Mouse (Mus musculus) neural tube, embryonic 11.5 days (tissue): ENCODE data around the gene Plekhm3. TPM values are rescaled to one million over a fixed set of nuclear protein-coding genes. Genes with fewer than 3 reads are reported as not detected.

Experiments
- ATAC-seq: fragments of 200-750 bp; cut with Nextera tagmentation; 2 replicates; pipeline ENCODE4 v1.8.0; 2017; ENCODE audit warnings: moderate number of reproducible peaks, mild to moderate bottlenecking, moderate TSS enrichment, moderate library complexity; ENCODE audit not compliant: insufficient read depth, low FRiP score, low TSS enrichment
- DNase-seq: peaks from one replicate; pipeline ENCODE4 v3.0.0-alpha.2; 2015; ENCODE audit warnings: low spot score
- H3K27ac ChIP-seq: fragments of 300-500 bp; sonication (generic); 2 replicates; pipeline ENCODE4 v1.5.1; 2014; ENCODE audit warnings: low read depth, mild to moderate bottlenecking, low read length
- H3K27me3 ChIP-seq: fragments of 300-500 bp; sonication (generic); 2 replicates; pipeline ENCODE4 v1.6.1; 2014; ENCODE audit warnings: mild to moderate bottlenecking, low read length, mixed read lengths; ENCODE audit not compliant: control insufficient read depth, insufficient read depth
- H3K36me3 ChIP-seq: fragments of 300-500 bp; sonication (generic); 2 replicates; pipeline ENCODE4 v1.6.1; 2014; ENCODE audit warnings: mild to moderate bottlenecking, low read length, moderate library complexity, mixed read lengths; ENCODE audit not compliant: control insufficient read depth, insufficient read depth
- H3K4me1 ChIP-seq: fragments of 300-500 bp; sonication (generic); 2 replicates; pipeline ENCODE4 v1.6.1; 2014; ENCODE audit warnings: low read length, mixed read lengths; ENCODE audit not compliant: control insufficient read depth, insufficient read depth
- H3K4me2 ChIP-seq: fragments of 300-500 bp; sonication (generic); 2 replicates; pipeline ENCODE4 v1.6.1; 2014; ENCODE audit warnings: low read depth, mild to moderate bottlenecking, moderate library complexity
- H3K4me3 ChIP-seq: fragments of 300-500 bp; sonication (generic); 2 replicates; pipeline ENCODE4 v1.5.1; 2014; ENCODE audit warnings: low read depth, low read length
- H3K9ac ChIP-seq: fragments of 300-500 bp; sonication (generic); 2 replicates; pipeline ENCODE4 v1.6.1; 2014; ENCODE audit warnings: mild to moderate bottlenecking, low read length
- H3K9me3 ChIP-seq: fragments of 300-500 bp; sonication (generic); 2 replicates; pipeline ENCODE4 v1.6.1; 2016; ENCODE audit warnings: low read length; ENCODE audit not compliant: control insufficient read depth
- WGBS: fragments of 180-500 bp; shearing (Covaris S2); extraction: QIAGEN DNeasy Blood & Tissue Kit; methylation state at CpG from one replicate; pipeline ENCODE4 v1.1.7; 2014; 5-methylcytosine and 5-hydroxymethylcytosine counted together
- polyA plus RNA-seq: library from polyadenylated mRNA; unstranded; fragments of >200 nt; fragmentation: Nextera tagmentation; extraction: Ambion mirVana; gene quantifications from 2 replicates; pipeline ENCODE4 v1.2.1, GENCODE M21; 2014

The Plekhm3 gene
- polyA plus RNA-seq, 1 experiment from 2014 or later, result 8.4 TPM

DNA sequence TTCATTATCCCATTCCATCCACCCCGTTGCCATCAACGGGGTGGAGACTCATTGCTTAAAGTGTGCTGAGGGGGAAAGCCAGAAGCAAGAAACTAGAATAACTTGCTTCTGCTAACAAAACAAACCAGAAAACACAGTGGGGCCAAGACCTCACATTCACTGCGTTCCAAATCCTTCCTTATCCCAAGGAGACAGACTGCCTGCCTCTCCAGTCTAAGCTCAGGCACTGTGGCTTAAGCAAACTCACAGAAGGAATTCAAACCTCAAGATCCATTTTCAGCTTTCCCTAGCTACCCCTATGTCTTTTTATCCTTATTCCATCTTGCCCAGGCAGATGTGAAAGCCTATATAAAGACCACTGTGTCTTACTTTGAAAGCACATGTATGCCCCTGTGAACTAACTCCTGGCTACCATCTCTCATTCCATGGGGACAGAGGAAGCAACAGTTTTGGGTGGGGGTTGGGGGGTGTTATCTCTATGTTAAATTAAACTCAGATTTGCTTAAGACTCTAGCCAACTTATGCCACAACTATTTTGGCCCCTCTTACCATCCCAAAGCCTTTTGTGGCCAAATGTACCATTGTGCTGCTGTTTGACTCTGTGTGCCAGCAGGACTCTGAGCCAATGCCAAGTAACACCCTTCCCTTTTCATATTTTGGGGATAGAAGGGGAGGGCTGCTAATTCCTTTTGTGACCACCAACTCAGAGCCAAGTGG lies 112.6 kb downstream of the Plekhm3 start:
- 89% methylated on average over 3 of the region's 3 CpGs for WGBS

DNA sequence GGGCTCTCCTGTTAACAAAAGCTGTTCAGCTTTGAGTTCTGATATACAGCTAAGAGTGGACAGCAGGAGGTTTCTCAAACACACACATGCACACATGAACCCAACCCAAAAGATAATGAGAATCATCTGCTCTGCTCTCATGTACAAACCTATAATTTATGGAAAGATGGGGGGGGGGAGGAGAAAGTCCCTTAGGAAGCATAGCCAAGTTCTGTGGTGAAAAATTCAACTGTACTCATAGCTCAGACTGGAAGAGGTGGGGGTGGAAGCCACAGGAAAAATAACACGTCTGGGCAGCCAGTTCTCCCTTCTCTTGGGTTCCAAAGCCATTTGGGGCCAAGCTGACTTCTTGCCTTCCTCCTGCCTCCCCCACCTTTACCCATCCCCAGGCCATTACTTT lies 115.7 kb downstream of the Plekhm3 start:
- Histone ChIP-seq H3K27me3 (no peaks in the 10 kb centered on the region), H3K9me3 (no peaks in the 10 kb centered on the region), H3K9ac (no peak overlapping the region), H3K27ac (no peak overlapping the region), H3K4me1 (no peaks in the 10 kb centered on the region), H3K4me2 (no peak overlapping the region), H3K4me3 (no peak overlapping the region), H3K36me3 (no peaks in the 10 kb centered on the region)
- DNase-seq, result no peak
- 56% methylated on average over 1 of the region's 1 CpGs for WGBS
- ATAC-seq, result no peak

More for the DNA sequence above, 112.6 kb downstream of the Plekhm3 start:
- H3K27ac ChIP-seq, result no peak overlapping the region
- H3K9ac ChIP-seq, result no peak overlapping the region
- DNase-seq, result no peak
- H3K4me2 ChIP-seq, result no peak overlapping the region
- H3K27me3 ChIP-seq, result no peaks in the 10 kb centered on the region
- no peaks in the 10 kb centered on the region for H3K9me3 ChIP-seq
- H3K4me3 ChIP-seq, result no peak overlapping the region
- H3K4me1 ChIP-seq, result 0 out of 2 replicates have a peak, but pooled peaks cover 5% of the 10 kb centered on the region
- H3K36me3 ChIP-seq, result no peaks in the 10 kb centered on the region
- no peak for ATAC-seq

DNA sequence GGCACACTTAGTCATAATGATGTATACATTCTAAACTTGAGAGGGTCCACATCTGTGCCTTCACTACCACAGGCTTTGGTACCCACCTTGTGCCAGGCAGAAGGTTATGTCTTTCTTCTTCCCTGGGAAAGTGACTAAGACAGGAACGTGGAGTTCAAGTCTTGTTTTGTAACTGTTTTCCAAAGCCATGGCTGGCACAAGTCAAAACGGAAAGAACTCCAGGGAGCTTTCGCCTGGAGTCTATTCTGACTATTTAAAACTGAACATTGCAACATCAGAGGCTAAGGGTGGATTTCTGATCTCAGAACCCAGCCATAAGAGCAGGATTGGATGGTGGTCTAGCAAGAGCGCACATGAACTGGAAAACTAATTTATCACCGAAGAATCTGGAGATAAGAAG lies 120.0 kb downstream of the Plekhm3 start:
- no peak for ATAC-seq
- 90% methylated on average over 5 of the region's 5 CpGs for WGBS
- Histone ChIP-seq H3K4me2 (no peak overlapping the region), H3K4me3 (no peak overlapping the region), H3K9me3 (no peaks in the 10 kb centered on the region), H3K4me1 (no peaks in the 10 kb centered on the region), H3K27me3 (no peaks in the 10 kb centered on the region), H3K36me3 (no peaks in the 10 kb centered on the region), H3K27ac (no peak overlapping the region), H3K9ac (no peak overlapping the region)
- no peak for DNase-seq

DNA sequence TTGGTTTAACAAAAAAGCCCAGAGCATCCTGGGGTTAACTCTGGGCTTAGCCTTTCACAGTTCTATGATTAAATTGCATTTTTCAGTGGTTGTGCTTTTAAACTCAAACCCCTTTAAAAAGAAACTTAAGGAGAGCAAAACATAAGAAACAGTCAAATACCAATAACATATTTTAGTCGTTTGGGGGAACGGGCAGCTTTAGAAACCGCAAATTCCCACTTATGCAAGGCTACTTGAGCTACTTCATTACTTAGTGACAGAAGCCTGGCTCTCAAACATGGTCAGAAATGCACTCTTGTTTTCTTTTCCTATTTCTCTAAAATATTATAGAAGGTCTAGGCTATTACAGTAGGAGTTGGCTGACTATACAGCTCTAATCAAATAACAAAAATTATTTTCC lies 120.5 kb downstream of the Plekhm3 start:
- Histone ChIP-seq H3K36me3 (no peaks in the 10 kb centered on the region), H3K4me1 (no peaks in the 10 kb centered on the region)

DNA sequence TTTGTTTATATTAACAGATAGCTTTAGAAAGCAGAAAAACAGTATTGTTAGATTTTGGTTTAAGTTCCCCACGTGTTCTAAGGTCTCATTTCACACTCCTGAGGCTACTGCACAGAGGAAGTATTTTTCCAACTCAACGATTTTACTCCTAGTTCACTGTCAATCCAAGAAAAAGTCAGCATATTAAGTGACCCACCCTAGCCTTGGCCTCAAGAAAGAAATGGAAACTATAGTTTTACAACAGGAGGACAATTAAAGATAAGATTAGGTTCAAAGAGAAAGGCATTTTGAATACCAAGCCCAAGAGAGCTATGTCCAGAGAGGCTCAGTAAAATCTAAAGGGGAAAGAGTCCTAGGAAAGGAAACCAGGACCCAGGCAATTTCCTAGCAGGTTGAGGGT lies 125.1 kb downstream of the Plekhm3 start:
- ATAC-seq (no peak), DNase-seq (no peak)
- Histone ChIP-seq H3K27me3 (no peaks in the 10 kb centered on the region), H3K4me2 (no peak overlapping the region), H3K9ac (no peak overlapping the region), H3K4me1 (no peaks in the 10 kb centered on the region), H3K27ac (no peak overlapping the region), H3K4me3 (no peak overlapping the region), H3K36me3 (no peaks in the 10 kb centered on the region), H3K9me3 (no peaks in the 10 kb centered on the region)
- WGBS, result 76% methylated on average over 2 of the region's 2 CpGs

More for the DNA sequence above, 120.5 kb downstream of the Plekhm3 start:
- Histone ChIP-seq H3K9me3 (no peaks in the 10 kb centered on the region), H3K9ac (no peak overlapping the region), H3K4me2 (no peak overlapping the region), H3K4me3 (no peak overlapping the region), H3K27me3 (no peaks in the 10 kb centered on the region), H3K27ac (no peak overlapping the region)
- ATAC-seq (no peak), DNase-seq (no peak)
- 78% methylated on average over 3 of the region's 3 CpGs for WGBS

DNA sequence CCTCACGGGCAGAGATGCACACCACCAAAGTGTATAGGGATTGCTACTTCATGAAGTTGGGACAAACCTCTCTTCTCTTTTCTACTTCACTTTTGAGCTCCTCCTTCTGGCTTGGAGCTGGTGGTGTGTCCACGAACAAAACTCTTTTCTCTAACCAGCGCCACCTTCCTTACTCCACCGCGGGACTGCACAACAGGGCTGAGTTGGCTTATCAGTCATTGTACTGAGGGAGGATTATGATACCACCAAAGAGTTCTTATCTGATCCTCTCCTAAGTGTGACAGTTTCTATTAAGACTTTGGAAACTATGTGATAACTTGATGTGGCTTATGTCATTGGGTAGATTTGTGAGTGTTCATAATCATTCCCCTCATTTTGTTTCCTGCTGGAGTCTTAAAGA lies 129.2 kb downstream of the Plekhm3 start:
- Histone ChIP-seq H3K4me3 (no peak overlapping the region), H3K36me3 (no peaks in the 10 kb centered on the region), H3K9ac (no peak overlapping the region), H3K9me3 (no peaks in the 10 kb centered on the region), H3K27ac (no peak overlapping the region), H3K27me3 (no peaks in the 10 kb centered on the region), H3K4me2 (no peak overlapping the region), H3K4me1 (no peaks in the 10 kb centered on the region)
- DNase-seq (no peak), ATAC-seq (no peak)
- WGBS, result 92% methylated on average over 5 of the region's 5 CpGs

DNA sequence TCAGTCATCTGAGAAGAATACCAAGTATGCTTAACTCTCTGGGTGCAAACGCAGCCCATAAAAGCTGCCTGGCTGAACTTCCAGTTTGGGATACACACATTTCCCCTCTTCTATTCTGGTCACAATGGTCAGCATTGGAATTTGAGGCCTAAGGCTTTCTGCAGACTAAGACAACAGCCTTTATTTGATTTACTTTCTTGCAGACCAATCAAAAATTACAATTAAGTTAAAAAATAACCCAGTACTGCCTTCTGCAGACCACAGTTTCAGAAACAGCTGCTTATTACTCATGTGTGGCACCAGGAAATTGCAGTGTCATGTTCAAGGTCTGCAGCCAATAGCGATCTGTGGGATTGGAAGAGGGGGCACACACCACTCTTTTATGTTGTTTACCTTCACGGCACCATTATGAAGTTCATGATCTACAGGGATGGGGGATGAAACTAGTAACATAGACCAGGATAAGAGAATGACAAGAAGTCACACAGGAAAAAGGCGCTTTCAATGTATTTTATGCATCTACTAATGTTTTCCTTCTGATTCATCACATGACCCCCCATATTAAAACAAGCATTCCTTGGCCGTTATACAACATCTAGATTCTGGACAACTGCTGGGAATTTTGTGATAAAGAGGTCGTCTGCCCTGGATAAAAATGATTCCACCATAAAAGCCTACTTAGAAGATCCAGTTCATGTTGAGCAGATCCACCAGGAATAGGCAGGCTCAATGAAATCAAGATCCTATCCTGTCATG lies 130.1 kb downstream of the Plekhm3 start:
- Histone ChIP-seq H3K4me1 (no peaks in the 10 kb centered on the region), H3K4me2 (no peak overlapping the region), H3K9me3 (no peaks in the 10 kb centered on the region), H3K9ac (no peak overlapping the region), H3K4me3 (no peak overlapping the region), H3K27me3 (no peaks in the 10 kb centered on the region), H3K36me3 (no peaks in the 10 kb centered on the region), H3K27ac (no peak overlapping the region)
- WGBS, result 84% methylated on average over 6 of the region's 6 CpGs
- no peak for ATAC-seq
- DNase-seq, result no peak

DNA sequence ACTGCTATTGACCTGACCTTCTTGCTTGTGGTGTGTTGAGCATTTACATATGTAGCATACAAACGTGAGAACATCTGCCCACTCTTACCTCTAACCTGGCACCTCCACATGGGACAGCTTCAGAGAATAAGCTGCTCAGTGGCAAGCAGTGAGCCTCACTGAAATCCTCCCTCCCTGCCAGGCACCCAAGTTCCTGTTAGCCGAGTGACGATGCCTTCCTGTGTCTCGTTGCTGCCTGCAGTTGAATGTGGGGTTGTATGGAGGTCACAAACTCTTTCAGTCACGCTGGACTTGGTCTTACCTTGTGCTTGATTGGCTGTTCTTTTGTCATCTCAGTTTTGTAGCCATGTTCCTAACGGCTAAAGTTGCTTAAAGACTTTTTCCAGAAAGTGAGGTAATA lies 133.1 kb downstream of the Plekhm3 start:
- ATAC-seq (no peak), DNase-seq (no peak)
- H3K4me1 ChIP-seq, result no peaks in the 10 kb centered on the region
- no peak overlapping the region for H3K9ac ChIP-seq
- no peak overlapping the region for H3K27ac ChIP-seq
- no peak overlapping the region for H3K4me3 ChIP-seq
- H3K27me3 ChIP-seq, result no peaks in the 10 kb centered on the region
- no peaks in the 10 kb centered on the region for H3K9me3 ChIP-seq
- WGBS, result 81% methylated on average over 6 of the region's 6 CpGs
- no peaks in the 10 kb centered on the region for H3K36me3 ChIP-seq
- no peak overlapping the region for H3K4me2 ChIP-seq

DNA sequence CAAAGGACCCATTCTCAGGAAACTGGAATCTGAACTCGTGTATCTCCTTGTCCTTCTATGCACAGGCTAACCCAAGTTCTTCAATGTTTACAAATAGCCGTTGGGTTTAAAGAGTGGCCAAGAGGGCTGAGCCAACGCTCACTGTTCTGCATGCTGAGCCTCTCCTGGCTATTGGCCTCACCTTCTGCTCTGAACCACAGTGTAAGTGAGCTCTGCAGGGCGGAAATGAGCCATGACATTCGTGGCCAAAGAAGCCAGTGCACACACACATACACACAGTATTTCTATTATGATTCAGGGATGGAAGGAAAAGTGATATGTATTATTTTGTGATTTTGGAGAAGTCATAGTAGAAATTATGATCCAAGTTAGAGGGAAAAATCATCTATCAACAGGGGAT lies 138.9 kb downstream of the Plekhm3 start:
- Histone ChIP-seq H3K9me3 (no peaks in the 10 kb centered on the region), H3K9ac (no peak overlapping the region), H3K4me3 (no peak overlapping the region), H3K4me2 (no peak overlapping the region), H3K27ac (no peak overlapping the region), H3K4me1 (no peaks in the 10 kb centered on the region), H3K27me3 (no peaks in the 10 kb centered on the region), H3K36me3 (no peaks in the 10 kb centered on the region)
- ATAC-seq (no peak), DNase-seq (no peak)
- WGBS, result 83% methylated on average over 5 of the region's 5 CpGs
